Mouse (Mus musculus): ENCODE results near the gene Rps27rt.

- no peak for TF ChIP-seq POLR2A (IDR thresholded peaks at IDR 0.05; ENCODE audit: low read depth, low read length)
- TF ChIP-seq CTCF (IDR thresholded peaks at IDR 0.05; ENCODE audit: extremely low read depth, insufficient read depth, insufficient read length, insufficient replicate concordance) = no peak
These were observed 46.8 kb upstream of the Rps27rt start for GRCm38 (mm10) chr9:115029307-115029706.
